In the genomic region with DNA sequence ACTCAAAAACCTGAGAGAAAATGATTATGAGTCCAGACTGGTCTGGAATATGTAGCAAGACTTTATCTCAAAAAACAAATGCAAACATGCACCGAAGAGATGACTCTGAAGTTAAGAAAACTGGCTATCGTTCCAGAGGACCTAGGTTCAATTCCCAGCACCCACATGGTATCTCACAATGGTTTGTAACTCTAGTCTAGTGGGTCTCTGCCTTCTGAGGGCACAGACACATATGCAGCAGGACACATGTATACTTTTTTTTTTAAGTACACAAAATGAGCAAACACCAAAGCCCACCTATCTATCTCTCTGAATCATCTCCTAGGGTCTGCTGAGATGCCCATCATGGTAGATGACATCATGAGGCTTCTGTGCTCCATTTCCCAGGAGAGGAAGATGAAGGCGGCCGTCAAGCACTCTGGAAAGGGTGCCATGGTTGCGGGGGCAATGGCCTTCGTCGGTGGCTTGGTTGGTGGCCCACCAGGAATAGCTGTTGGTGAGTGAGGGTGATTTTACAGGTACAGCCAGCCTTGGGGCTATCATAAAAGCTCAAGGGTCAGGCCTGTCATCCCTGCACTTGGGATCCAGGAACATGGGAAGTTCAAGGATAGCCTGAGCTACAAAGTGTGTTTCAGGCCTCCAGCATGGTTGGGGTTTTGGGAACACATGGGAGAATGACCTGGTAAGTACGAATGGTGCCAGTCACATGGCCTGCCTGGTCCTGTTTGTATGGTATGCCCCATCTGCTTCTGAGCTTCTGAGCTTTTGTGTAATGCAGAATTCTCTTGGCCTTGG, we compare ENCODE assay signal across 17 mouse cellular contexts. TPM values are rescaled to one million over a fixed set of nuclear protein-coding genes. Genes with fewer than 3 reads are reported as not detected.
DNase-seq lines count a peak whose midpoint lies in the region; ATAC-seq and TF ChIP-seq lines count a peak whose summit lies in the region.
"Had no signal": no experiment of that assay in that cellular context is flagged by ENCODE, and none has a peak within 500 bp of the region (broad histone marks: within the 10 kb centered on the region; RNA-seq: fewer than 3 reads in every experiment).

No protein-coding gene starts in this region.

- TF ChIP-seq CTCF in G1E (IDR thresholded peaks at IDR 0.05; ENCODE audit: low read depth, low read length) = no peak

- H3K36me3 ChIP-seq in kidney, embryonic 16.5 days (ENCODE audit: insufficient read depth, low read length) = no peaks in the 10 kb centered on the region
- no peaks in the 10 kb centered on the region for H3K36me3 ChIP-seq in G1E (replicated peaks)
- H3K36me3 ChIP-seq in liver, embryonic 12.5 days = 0 out of 2 replicates have a peak, but pooled peaks cover 7% of the 10 kb centered on the region
- peaks cover 8% of the 10 kb centered on the region for H3K36me3 ChIP-seq in limb, embryonic 10.5 days
- no peaks in the 10 kb centered on the region for H3K36me3 ChIP-seq in forebrain, embryonic 15.5 days
- H3K36me3 ChIP-seq: stomach, embryonic 15.5 days had no signal

- DNase-seq in kidney, postnatal 14 days = no peak
- DNase-seq in 3T3-L1 (ENCODE audit: low read depth, low spot score) (peak; percentile 57), G1E (ENCODE audit: low spot score) (peak; percentile 46)
- no peak for DNase-seq in limb, embryonic 10.5 days (ENCODE audit: low spot score)
- DNase-seq: cerebellum, adult 8-10 months; gastrocnemius, postnatal 25 days; heart, postnatal 4 days; lung, adult 2 months; midbrain, embryonic 14.5 days had no signal

- 94% methylated on average over 8 of the region's 8 CpGs for WGBS in kidney, embryonic 16.5 days
- 65% methylated on average over 8 of the region's 8 CpGs for WGBS in liver, embryonic 12.5 days (ENCODE audit: insufficient replicate concordance)
- 91% methylated on average over 8 of the region's 8 CpGs for WGBS in limb, embryonic 10.5 days
- 94% methylated on average over 8 of the region's 8 CpGs for WGBS in forebrain, embryonic 15.5 days

- H3K4me2 ChIP-seq in kidney, embryonic 16.5 days (replicated peaks; ENCODE audit: low read depth, low read length) = no peak overlapping the region
- 0 out of 2 replicates have a peak overlapping the region, but pooled peaks have one; percentile 0 for H3K4me2 ChIP-seq in liver, embryonic 12.5 days
- no peak overlapping the region for H3K4me2 ChIP-seq in forebrain, embryonic 15.5 days (replicated peaks)
- H3K4me2 ChIP-seq: stomach, embryonic 15.5 days had no signal

- no peak for ATAC-seq in kidney, embryonic 16.5 days (ENCODE audit: low FRiP score, low TSS enrichment)
- no peak for ATAC-seq in G1E (ENCODE audit: extremely low read depth, insufficient number of reproducible peaks, low FRiP score, poor library complexity, severe bottlenecking)
- no peak for ATAC-seq in liver, embryonic 12.5 days
- no peak for ATAC-seq in forebrain, embryonic 15.5 days (replicated peaks)
- ATAC-seq: forebrain, postnatal 0 days; hindbrain, embryonic 16.5 days; intestine, postnatal 0 days had no signal

- no peak overlapping the region for H3K4me3 ChIP-seq in kidney, embryonic 16.5 days (ENCODE audit: low read length)
- no peak overlapping the region for H3K4me3 ChIP-seq in G1E (ENCODE audit: low read depth, low read length)
- H3K4me3 ChIP-seq in liver, embryonic 12.5 days = no peak overlapping the region
- H3K4me3 ChIP-seq in limb, embryonic 10.5 days = no peak overlapping the region
- no peak overlapping the region for H3K4me3 ChIP-seq in forebrain, embryonic 15.5 days
- H3K4me3 ChIP-seq: erythroblast, embryonic 14.5 days; stomach, embryonic 15.5 days had no signal

- H3K27me3 ChIP-seq in kidney, embryonic 16.5 days (ENCODE audit: insufficient read depth, low read length) = no peaks in the 10 kb centered on the region
- peaks cover 2% of the 10 kb centered on the region; the same call in 1 of the 2 replicates for H3K27me3 ChIP-seq in G1E (ENCODE audit: insufficient read depth, low read length)
- no peaks in the 10 kb centered on the region for H3K27me3 ChIP-seq in liver, embryonic 12.5 days (replicated peaks)
- no peaks in the 10 kb centered on the region for H3K27me3 ChIP-seq in limb, embryonic 10.5 days (ENCODE audit: low read depth, poor library complexity, severe bottlenecking)
- H3K27me3 ChIP-seq in forebrain, embryonic 15.5 days = no peaks in the 10 kb centered on the region
- H3K27me3 ChIP-seq: stomach, embryonic 15.5 days had no signal

- H3K9ac ChIP-seq in kidney, embryonic 16.5 days (replicated peaks; ENCODE audit: low read length) = no peak overlapping the region
- no peak overlapping the region for H3K9ac ChIP-seq in liver, embryonic 12.5 days
- H3K9ac ChIP-seq in forebrain, embryonic 15.5 days (replicated peaks) = no peak overlapping the region
- H3K9ac ChIP-seq: forebrain, postnatal 0 days; stomach, embryonic 15.5 days had no signal

- peaks cover 9% of the 10 kb centered on the region for H3K4me1 ChIP-seq in kidney, embryonic 16.5 days (ENCODE audit: insufficient read depth, low read length)
- peaks cover 3% of the 10 kb centered on the region; the same call in 1 of the 2 replicates for H3K4me1 ChIP-seq in G1E (ENCODE audit: insufficient read depth, low read depth, low read length)
- H3K4me1 ChIP-seq in liver, embryonic 12.5 days = peaks cover 34% of the 10 kb centered on the region
- H3K4me1 ChIP-seq in limb, embryonic 10.5 days = peaks cover 8% of the 10 kb centered on the region
- H3K4me1 ChIP-seq in forebrain, embryonic 15.5 days = peaks cover 8% of the 10 kb centered on the region

- H3K27ac ChIP-seq in kidney, embryonic 16.5 days (ENCODE audit: low read length) = peak overlapping the region; percentile 69
- H3K27ac ChIP-seq in liver, embryonic 12.5 days = 0 out of 2 replicates have a peak overlapping the region, but pooled peaks have one; percentile 27
- no peak overlapping the region for H3K27ac ChIP-seq in limb, embryonic 10.5 days
- no peak overlapping the region for H3K27ac ChIP-seq in forebrain, embryonic 15.5 days (replicated peaks)

- H3K9me3 ChIP-seq in kidney, embryonic 16.5 days (ENCODE audit: low read length) = 0 out of 2 replicates have a peak, but pooled peaks cover 2% of the 10 kb centered on the region
- H3K9me3 ChIP-seq in G1E (replicated peaks) = peaks cover 74% of the 10 kb centered on the region
- no peaks in the 10 kb centered on the region for H3K9me3 ChIP-seq in liver, embryonic 12.5 days (replicated peaks)
- no peaks in the 10 kb centered on the region for H3K9me3 ChIP-seq in limb, embryonic 10.5 days (replicated peaks)
- no peaks in the 10 kb centered on the region for H3K9me3 ChIP-seq in forebrain, embryonic 15.5 days
- H3K9me3 ChIP-seq: stomach, embryonic 15.5 days had no signal

RNA-seq across cellular contexts. Expression of gene 1600014C10Rik, which starts 5.5 kb away (rescaled TPM):
- 17.6 and 18.9 TPM in 2 replicates for polyA plus RNA-seq in kidney, embryonic 16.5 days (2015; fragmentation: Nextera tagmentation; extraction: Ambion mirVana)
- 3.0 and 3.7 TPM in 2 replicates for total RNA-seq in G1E (2014; fragmentation: Nextera tagmentation)
- total RNA-seq in G1E (2017) = 12.3 and 15.0 TPM in 2 replicates
- 6.3 and 6.7 TPM in 2 replicates for polyA plus RNA-seq in G1E (2012)
- polyA plus RNA-seq in liver, embryonic 12.5 days (2016; fragmentation: Nextera tagmentation; extraction: Ambion mirVana) = 7.0 and 7.5 TPM in 2 replicates
- polyA plus RNA-seq in limb, embryonic 10.5 days (2016; fragmentation: Nextera tagmentation; extraction: Ambion mirVana) = 12.2 and 14.5 TPM in 2 replicates
- polyA plus RNA-seq in forebrain, embryonic 15.5 days (2015; fragmentation: Nextera tagmentation; extraction: Ambion mirVana) = 16.8 and 17.7 TPM in 2 replicates
- polyA plus RNA-seq: erythroblast, embryonic 14.5 days had no signal

RNA-seq across cellular contexts. Expression of gene Plekhf1, which starts 39.3 kb away (rescaled TPM):
- polyA plus RNA-seq in kidney, embryonic 16.5 days (2015; fragmentation: Nextera tagmentation; extraction: Ambion mirVana) = 5.9 and 6.3 TPM in 2 replicates
- 0.24 and 0.60 TPM in 2 replicates for total RNA-seq in G1E (2014; fragmentation: Nextera tagmentation)
- 0.93 and 1.1 TPM in 2 replicates for total RNA-seq in G1E (2017)
- 1.2 and 1.4 TPM in 2 replicates for polyA plus RNA-seq in G1E (2012)
- 0.45 and 0.55 TPM in 2 replicates for polyA plus RNA-seq in liver, embryonic 12.5 days (2016; fragmentation: Nextera tagmentation; extraction: Ambion mirVana)
- 2.9 and 4.3 TPM in 2 replicates for polyA plus RNA-seq in limb, embryonic 10.5 days (2016; fragmentation: Nextera tagmentation; extraction: Ambion mirVana)
- polyA plus RNA-seq in forebrain, embryonic 15.5 days (2015; fragmentation: Nextera tagmentation; extraction: Ambion mirVana) = 0.61 and 0.68 TPM in 2 replicates

Comparison
In these comparisons a context has a peak if more than half of its experiments do, and no peak if none do; other contexts are left out.
1. H3K27ac ChIP-seq: peak in kidney, embryonic 16.5 days (single experiment) and liver, embryonic 12.5 days (single experiment); none in limb, embryonic 10.5 days (single experiment) and forebrain, embryonic 15.5 days (single experiment).
2. DNase-seq: peak in 3T3-L1 (single experiment) and G1E (single experiment); none in kidney, postnatal 14 days (single experiment) and limb, embryonic 10.5 days (single experiment).